Mouse (Mus musculus) retina, embryonic 14.5 days (tissue): Measurements from ENCODE around the gene Gm38392.
A peak's percentile ranks its signal among the peaks of the same experiment; 100 is the strongest.

Experiments used
- DNase-seq: peaks from one replicate; pipeline ENCODE4 v3.0.0-alpha.2; 2015; ENCODE audit warnings: low spot score

The Gm38392 gene

GRCm38 (mm10) chr3:88199541-88200110 is 87.4 kb downstream of the Gm38392 start:
- DNase-seq = no peak

GRCm38 (mm10) chr3:88198505-88199020 is 88.4 kb downstream of the Gm38392 start:
- DNase-seq = peak; percentile 23

GRCm38 (mm10) chr3:88197741-88198504 is 89.1 kb downstream of the Gm38392 start:
- peak; percentile 21 for DNase-seq
